27 mouse cellular contexts compared by ENCODE assay signal in genomic region chr1:162471089-162471488, GRCm38 (mm10). TPM values are rescaled to one million over a fixed set of nuclear protein-coding genes. Genes with fewer than 3 reads are reported as not detected.
DNase-seq lines count a peak whose midpoint lies in the region; ATAC-seq lines count a peak whose summit lies in the region.
"Had no signal": no experiment of that assay in that cellular context is flagged by ENCODE, and none has a peak within 500 bp of the region (broad histone marks: within the 10 kb centered on the region; RNA-seq: fewer than 3 reads in every experiment).

No protein-coding gene starts in this region.

- DNase-seq in cerebellum, adult 9-10 months, result peak; percentile 3
- no peak for DNase-seq in cerebellum, adult 8-10 months
- no peak for DNase-seq in neural tube, embryonic 11.5 days (ENCODE audit: low spot score)
- DNase-seq in neural tube, embryonic 10.5 days (ENCODE audit: extremely low spot score, low spot score), result no peak
- no peak for DNase-seq in forebrain, embryonic 14.5 days (ENCODE audit: low spot score)
- DNase-seq: adrenal gland, adult 8-10 months; adrenal gland, postnatal 14 days; adrenal gland, postnatal 36 days; B cell, adult 2 months; cerebellum, adult 11-12 months; cerebellum, adult 2 months; cerebellum, postnatal 10 days; cerebellum, postnatal 25 days; embryo, embryonic 11 days; forebrain, postnatal 0 days had no signal

- no peaks in the 10 kb centered on the region for H3K4me1 ChIP-seq in neural tube, embryonic 11.5 days (ENCODE audit: control insufficient read depth, insufficient read depth, low read length)
- peaks cover 18% of the 10 kb centered on the region for H3K4me1 ChIP-seq in neural tube, embryonic 13.5 days (replicated peaks)
- H3K4me1 ChIP-seq in forebrain, embryonic 14.5 days (ENCODE audit: control insufficient read depth, insufficient read depth, low read length), result no peaks in the 10 kb centered on the region
- H3K4me1 ChIP-seq: embryonic facial prominence, embryonic 13.5 days; embryonic facial prominence, embryonic 15.5 days had no signal

- no peak overlapping the region for H3K4me2 ChIP-seq in neural tube, embryonic 11.5 days (ENCODE audit: low read depth)
- H3K4me2 ChIP-seq in neural tube, embryonic 13.5 days, result no peak overlapping the region
- no peak overlapping the region for H3K4me2 ChIP-seq in forebrain, embryonic 14.5 days (ENCODE audit: low read length)
- H3K4me2 ChIP-seq: embryonic facial prominence, embryonic 13.5 days; embryonic facial prominence, embryonic 15.5 days; forebrain, embryonic 12.5 days; forebrain, embryonic 15.5 days had no signal

- H3K9ac ChIP-seq in neural tube, embryonic 11.5 days (ENCODE audit: low read length), result no peak overlapping the region
- no peak overlapping the region for H3K9ac ChIP-seq in neural tube, embryonic 13.5 days
- no peak overlapping the region for H3K9ac ChIP-seq in forebrain, embryonic 14.5 days (ENCODE audit: low read length)
- H3K9ac ChIP-seq: embryonic facial prominence, embryonic 13.5 days; embryonic facial prominence, embryonic 15.5 days; forebrain, embryonic 12.5 days; forebrain, embryonic 15.5 days; forebrain, postnatal 0 days had no signal

- H3K4me3 ChIP-seq in neural tube, embryonic 11.5 days (ENCODE audit: low read depth, low read length), result no peak overlapping the region
- no peak overlapping the region for H3K4me3 ChIP-seq in neural tube, embryonic 13.5 days
- H3K4me3 ChIP-seq in forebrain, embryonic 14.5 days (ENCODE audit: low read depth, low read length), result no peak overlapping the region
- H3K4me3 ChIP-seq: embryonic facial prominence, embryonic 13.5 days; embryonic facial prominence, embryonic 15.5 days; erythroblast, embryonic 14.5 days; forebrain, embryonic 10.5 days; forebrain, embryonic 12.5 days; forebrain, embryonic 15.5 days had no signal

- no peaks in the 10 kb centered on the region for H3K36me3 ChIP-seq in neural tube, embryonic 11.5 days (ENCODE audit: control insufficient read depth, insufficient read depth, low read length)
- no peaks in the 10 kb centered on the region for H3K36me3 ChIP-seq in neural tube, embryonic 13.5 days
- no peaks in the 10 kb centered on the region for H3K36me3 ChIP-seq in forebrain, embryonic 14.5 days (ENCODE audit: control insufficient read depth, insufficient read depth, low read length)
- H3K36me3 ChIP-seq: embryonic facial prominence, embryonic 13.5 days; embryonic facial prominence, embryonic 15.5 days; forebrain, embryonic 10.5 days; forebrain, embryonic 12.5 days; forebrain, embryonic 15.5 days; G1E had no signal

- H3K27me3 ChIP-seq in neural tube, embryonic 11.5 days (ENCODE audit: control insufficient read depth, insufficient read depth, low read length), result peaks cover 5% of the 10 kb centered on the region; the same call in 1 of the 2 replicates
- no peaks in the 10 kb centered on the region for H3K27me3 ChIP-seq in neural tube, embryonic 13.5 days
- no peaks in the 10 kb centered on the region for H3K27me3 ChIP-seq in forebrain, embryonic 14.5 days (replicated peaks; ENCODE audit: control insufficient read depth, insufficient read depth, low read length)
- H3K27me3 ChIP-seq: CH12.LX; forebrain, embryonic 15.5 days; Patski had no signal

- peak; percentile 81 for ATAC-seq in neural tube, embryonic 11.5 days (ENCODE audit: insufficient read depth, low FRiP score, low TSS enrichment)
- ATAC-seq in neural tube, embryonic 13.5 days (ENCODE audit: low read depth), result peak; percentile 72; the same call in 1 of the 2 replicates
- no peak for ATAC-seq in forebrain, embryonic 14.5 days
- ATAC-seq: activated CD4-positive, CD25-positive, alpha-beta regulatory T cell, adult 4 months; CD4-positive, CD25-positive, alpha-beta regulatory T cell, adult 4 months; forebrain, embryonic 15.5 days; forebrain, postnatal 0 days; Patski had no signal

- no peaks in the 10 kb centered on the region for H3K9me3 ChIP-seq in neural tube, embryonic 11.5 days (ENCODE audit: control insufficient read depth, low read length)
- H3K9me3 ChIP-seq in neural tube, embryonic 13.5 days, result no peaks in the 10 kb centered on the region
- H3K9me3 ChIP-seq in forebrain, embryonic 14.5 days (replicated peaks; ENCODE audit: control insufficient read depth, low read length), result no peaks in the 10 kb centered on the region
- H3K9me3 ChIP-seq: embryonic facial prominence, embryonic 13.5 days; embryonic facial prominence, embryonic 15.5 days; forebrain, embryonic 10.5 days; forebrain, embryonic 12.5 days; forebrain, embryonic 15.5 days; G1E had no signal

- no peak overlapping the region for H3K27ac ChIP-seq in neural tube, embryonic 11.5 days (ENCODE audit: low read depth, low read length)
- 0 out of 2 replicates have a peak overlapping the region, but pooled peaks have one; percentile 38 for H3K27ac ChIP-seq in neural tube, embryonic 13.5 days (replicated peaks)
- H3K27ac ChIP-seq in forebrain, embryonic 14.5 days (ENCODE audit: low read depth, low read length), result no peak overlapping the region
- H3K27ac ChIP-seq: embryonic facial prominence, embryonic 13.5 days; embryonic facial prominence, embryonic 15.5 days; forebrain, embryonic 10.5 days; forebrain, embryonic 12.5 days; forebrain, embryonic 15.5 days had no signal

RNA-seq across cellular contexts. Expression of gene Dnm3, which starts 6.7 kb away (rescaled TPM):
- 12.9 and 15.2 TPM in 2 replicates for polyA plus RNA-seq in neural tube, embryonic 11.5 days (2014; fragmentation: Nextera tagmentation; extraction: Ambion mirVana)
- 41.6 and 46.5 TPM in 2 replicates for polyA plus RNA-seq in neural tube, embryonic 13.5 days (2015; fragmentation: Nextera tagmentation; extraction: Ambion mirVana)
- polyA plus RNA-seq in forebrain, embryonic 14.5 days (2014; fragmentation: Nextera tagmentation; extraction: Ambion mirVana), result 20.6 and 28.5 TPM in 2 replicates
